Mouse (Mus musculus): ENCODE measurements around the gene Ak5.

Ak5 gene

GRCm38 (mm10) chr3:152432677-152433076, 235.5 kb downstream of the Ak5 start:
- no peak for DNase-seq (ENCODE audit: low spot score in 2 of 2)

- peak in 1 of 2 experiments; percentile 14 for DNase-seq (ENCODE audit: low spot score in 2 of 2)
These were observed 239.2 kb downstream of the Ak5 start for GRCm38 (mm10) chr3:152428925-152429324.

Data from right cerebral cortex, postnatal 36 days (tissue).